Mouse (Mus musculus): ENCODE measurements around the gene Gm12166. TPM values are rescaled to one million over a fixed set of nuclear protein-coding genes. Genes with fewer than 3 reads are reported as not detected.
A peak's percentile ranks its signal among the peaks of the same experiment; 100 is the strongest.
"Not testable (repeated sequence)": the region's sequence is repeated elsewhere in the genome, so short reads cannot be mapped to it uniquely, and the experiment has no call there.

The Gm12166 gene
- total RNA-seq (2021) = 1 to 10 TPM; 1.2 to 2.8 TPM

GRCm38 (mm10) chr11:46052105-46052659 lies at the start of gene Gm12166:
Gm12166 (minus strand) TSS chr11:46052321.
- intact Hi-C loops (cut with DNase I) = not testable (repeated sequence)
- peak in 1 of 2 experiments; percentile 56 for DNase-seq (ENCODE audit: low spot score in 2 of 2)

- DNase-seq (ENCODE audit: low spot score in 2 of 2) = no peak
- intact Hi-C loops (cut with DNase I) = no loop called here
Observed at GRCm38 (mm10) chr11:46097062-46097461, 44.9 kb upstream of the Gm12166 start.

DNA sequence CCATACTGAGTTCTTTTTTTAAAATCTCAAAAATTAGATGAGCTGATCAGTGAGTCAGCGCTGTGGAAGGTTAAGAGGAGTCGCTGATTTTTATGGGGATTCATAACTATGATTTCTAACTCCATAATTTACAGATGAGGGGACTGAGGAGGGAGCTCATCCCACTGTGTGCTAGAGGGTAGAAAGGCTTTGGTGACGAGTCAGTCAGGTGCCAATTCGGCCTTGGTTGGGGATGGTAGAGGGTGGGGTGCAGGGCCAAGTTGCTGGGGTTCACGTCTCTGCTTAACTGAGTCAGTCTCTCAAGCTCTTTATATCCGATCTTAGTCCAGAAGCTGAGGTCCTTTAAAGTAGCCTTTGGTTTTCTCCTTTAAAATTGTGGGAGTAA lies 44.1 kb upstream of the Gm12166 start:
- DNase-seq (ENCODE audit: low spot score in 2 of 2) = no peak
- intact Hi-C loops (cut with DNase I) = no loop called here

GRCm38 (mm10) chr11:46095477-46096264 lies 43.5 kb upstream of the Gm12166 start:
- no peak for DNase-seq (ENCODE audit: low spot score in 2 of 2)
- intact Hi-C loops (cut with DNase I) = no loop called here

DNA sequence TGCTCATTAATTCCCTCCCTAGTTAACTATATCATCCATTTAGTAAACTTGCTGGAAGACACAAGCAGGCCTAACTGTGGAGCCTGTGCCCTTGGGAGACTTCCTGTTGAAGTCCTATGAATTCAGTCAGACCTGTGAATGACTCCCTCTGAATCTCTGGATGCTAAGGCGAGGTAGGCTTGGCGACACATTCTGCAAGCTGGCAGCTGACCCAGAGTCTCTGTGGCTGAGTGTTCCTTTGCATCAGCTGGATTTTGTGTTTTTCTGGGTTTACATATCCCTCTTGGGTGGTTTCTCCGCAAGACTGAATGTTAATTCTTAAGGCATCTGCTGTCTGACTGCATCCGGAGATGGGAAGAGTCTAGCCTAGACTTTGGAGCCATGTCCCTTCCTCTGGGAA lies 40.0 kb upstream of the Gm12166 start:
- intact Hi-C loops (cut with DNase I) = no loop called here
- peak; percentile 16 to 67 for DNase-seq (ENCODE audit: low spot score in 2 of 2)

GRCm38 (mm10) chr11:46090951-46091667 lies 39.0 kb upstream of the Gm12166 start:
- DNase-seq (ENCODE audit: low spot score in 2 of 2) = no peak
- intact Hi-C loops (cut with DNase I) = no loop called here

GRCm38 (mm10) chr11:46090036-46090725 lies 38.1 kb upstream of the Gm12166 start:
- intact Hi-C loops (cut with DNase I) = no loop called here

GRCm38 (mm10) chr11:46089081-46089713 lies 37.1 kb upstream of the Gm12166 start:
- no peak for DNase-seq (ENCODE audit: low spot score in 2 of 2)

More at GRCm38 (mm10) chr11:46090036-46090725, 38.1 kb upstream of the Gm12166 start:
- DNase-seq (ENCODE audit: low spot score in 2 of 2) = no peak

DNA sequence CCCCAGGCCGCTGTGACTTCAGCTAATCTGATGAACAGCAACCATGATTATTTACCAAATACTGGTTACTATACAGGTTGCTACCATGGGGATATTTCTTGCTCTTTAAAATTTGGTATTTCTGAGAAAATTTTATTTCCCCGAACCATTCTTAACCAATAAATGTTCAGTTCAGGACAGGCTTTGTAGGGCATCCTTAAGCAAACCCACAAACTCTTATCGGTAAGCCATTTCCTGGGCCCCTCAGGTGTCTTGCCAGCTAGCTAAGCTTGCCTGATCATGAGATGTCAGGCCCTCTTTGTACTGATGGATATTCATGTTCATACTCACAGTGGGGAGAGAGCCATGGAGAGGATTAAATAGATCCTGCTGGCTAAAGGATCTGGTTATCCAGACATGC lies 34.3 kb upstream of the Gm12166 start:
- intact Hi-C loops (cut with DNase I) = no loop called here
- no peak for DNase-seq (ENCODE audit: low spot score in 2 of 2)

More at GRCm38 (mm10) chr11:46089081-46089713, 37.1 kb upstream of the Gm12166 start:
- intact Hi-C loops (cut with DNase I) = no loop called here

DNA sequence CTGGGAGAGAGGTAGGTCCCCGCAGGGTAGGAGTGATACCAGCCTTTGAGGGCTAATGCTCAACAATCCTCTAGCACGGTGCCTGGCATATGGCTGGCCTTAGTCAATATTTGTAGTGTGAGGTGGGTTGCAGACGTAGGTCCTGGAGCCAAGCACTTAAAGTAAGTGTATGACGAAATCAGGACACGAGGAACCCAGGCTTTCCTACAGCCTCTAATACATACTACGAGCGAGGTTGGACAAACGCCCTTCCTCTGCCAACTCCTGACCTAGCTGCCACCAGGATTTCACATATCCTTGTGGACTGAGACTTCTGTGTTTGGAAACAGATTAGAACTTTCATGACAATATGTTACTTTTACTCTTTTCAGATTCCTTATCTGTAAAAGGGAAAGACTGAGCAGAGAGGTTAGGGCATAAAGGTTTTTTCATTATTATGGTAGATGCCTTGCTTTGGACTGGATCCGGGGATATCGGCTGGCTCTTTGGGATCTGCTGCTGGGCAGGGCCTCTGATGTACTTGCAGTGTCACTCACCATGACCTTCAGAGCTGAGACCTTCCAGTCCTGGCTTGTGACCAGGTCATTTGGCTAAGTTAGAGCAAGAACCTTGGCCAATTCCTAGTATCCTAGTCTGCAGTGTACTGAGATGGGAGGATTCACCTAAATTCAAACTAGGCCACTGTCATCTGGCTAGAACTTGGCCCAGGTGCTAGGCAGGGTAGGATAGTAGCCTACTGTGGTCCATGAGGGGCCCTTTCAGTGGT lies 33.5 kb upstream of the Gm12166 start:
- intact Hi-C loops (cut with DNase I) = no loop called here
- DNase-seq (ENCODE audit: low spot score in 2 of 2) = no peak

GRCm38 (mm10) chr11:46084568-46084967 lies 32.4 kb upstream of the Gm12166 start:
- intact Hi-C loops (cut with DNase I) = no loop called here
- DNase-seq (ENCODE audit: low spot score in 2 of 2) = no peak

GRCm38 (mm10) chr11:46083835-46084444 lies 31.8 kb upstream of the Gm12166 start:
- intact Hi-C loops (cut with DNase I) = no loop called here

GRCm38 (mm10) chr11:46083405-46083804 lies 31.3 kb upstream of the Gm12166 start:
- intact Hi-C loops (cut with DNase I) = no loop called here
- no peak for DNase-seq (ENCODE audit: low spot score in 2 of 2)

More at GRCm38 (mm10) chr11:46083835-46084444, 31.8 kb upstream of the Gm12166 start:
- DNase-seq (ENCODE audit: low spot score in 2 of 2) = no peak

DNA sequence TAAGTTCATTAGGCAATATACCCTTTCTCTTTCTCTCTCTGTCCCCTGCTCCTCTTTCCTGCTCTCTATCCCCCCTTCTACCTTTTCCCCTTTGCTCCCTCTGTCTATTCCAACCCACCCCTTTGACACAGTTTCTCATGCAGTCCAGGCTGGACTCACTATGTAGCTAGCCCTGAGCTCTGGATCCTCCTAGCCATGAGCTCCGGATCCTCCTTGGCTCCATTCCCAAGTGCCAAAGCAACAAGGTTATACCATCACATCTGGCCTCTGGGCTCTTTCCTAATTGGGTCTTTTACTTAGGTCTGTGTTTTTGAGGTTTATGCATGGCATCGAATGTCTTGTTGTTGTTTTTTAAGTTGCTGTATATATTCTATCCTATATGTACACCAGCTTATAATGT lies 29.0 kb upstream of the Gm12166 start:
- intact Hi-C loops (cut with DNase I) = no loop called here
- DNase-seq (ENCODE audit: low spot score in 2 of 2) = no peak

DNA sequence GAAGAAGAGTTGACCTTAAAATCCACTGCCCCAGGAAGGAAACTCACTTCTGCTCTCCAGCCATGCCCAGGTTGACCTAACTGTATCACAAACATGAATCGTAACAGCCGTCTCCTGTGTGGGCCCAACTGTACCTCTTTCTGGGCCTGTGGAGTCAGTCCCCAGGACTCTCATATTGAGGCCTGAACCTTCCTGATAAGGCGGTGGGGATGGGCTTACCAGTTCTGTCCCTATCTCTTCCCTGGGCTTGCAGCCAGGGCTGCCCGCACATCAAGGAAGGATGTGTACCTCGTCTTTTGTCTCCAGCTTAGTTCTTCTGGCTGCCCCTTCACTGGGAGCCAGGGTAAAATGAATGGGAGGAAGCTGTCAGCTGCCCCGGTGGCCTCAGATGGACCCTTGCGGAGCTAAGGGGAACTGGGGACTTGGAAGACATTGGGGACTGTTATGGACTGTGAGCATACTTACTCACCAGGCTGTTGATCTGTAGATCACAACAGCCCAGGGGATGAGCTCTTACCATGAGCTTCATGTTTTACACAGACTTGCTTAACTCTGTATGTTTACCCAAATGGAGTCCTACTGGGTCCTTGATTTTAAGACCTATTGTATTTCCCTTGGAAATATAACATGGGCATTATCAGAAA lies 25.7 kb upstream of the Gm12166 start:
- DNase-seq (ENCODE audit: low spot score in 2 of 2) = no peak
- intact Hi-C loops (cut with DNase I) = no loop called here

DNA sequence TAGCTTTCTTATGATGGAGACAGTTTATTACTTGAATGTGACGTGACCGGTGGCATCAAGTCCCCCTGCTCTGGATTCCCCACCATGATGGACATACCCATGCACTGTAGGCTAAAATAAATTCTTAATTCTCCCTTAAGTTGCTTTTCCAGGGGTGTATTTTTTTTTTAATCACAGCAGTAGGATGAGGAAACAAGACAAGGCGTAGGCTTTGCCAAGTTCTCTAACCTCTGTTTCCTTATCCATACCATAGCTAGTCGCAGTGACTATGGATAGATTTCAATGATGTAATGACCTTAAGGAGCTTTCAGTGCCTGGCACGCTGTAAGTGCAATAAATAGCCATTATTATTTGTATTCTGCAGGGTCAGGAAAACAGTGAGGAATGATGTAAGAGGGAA lies 25.2 kb upstream of the Gm12166 start:
- intact Hi-C loops (cut with DNase I) = no loop called here
- no peak for DNase-seq (ENCODE audit: low spot score in 2 of 2)

DNA sequence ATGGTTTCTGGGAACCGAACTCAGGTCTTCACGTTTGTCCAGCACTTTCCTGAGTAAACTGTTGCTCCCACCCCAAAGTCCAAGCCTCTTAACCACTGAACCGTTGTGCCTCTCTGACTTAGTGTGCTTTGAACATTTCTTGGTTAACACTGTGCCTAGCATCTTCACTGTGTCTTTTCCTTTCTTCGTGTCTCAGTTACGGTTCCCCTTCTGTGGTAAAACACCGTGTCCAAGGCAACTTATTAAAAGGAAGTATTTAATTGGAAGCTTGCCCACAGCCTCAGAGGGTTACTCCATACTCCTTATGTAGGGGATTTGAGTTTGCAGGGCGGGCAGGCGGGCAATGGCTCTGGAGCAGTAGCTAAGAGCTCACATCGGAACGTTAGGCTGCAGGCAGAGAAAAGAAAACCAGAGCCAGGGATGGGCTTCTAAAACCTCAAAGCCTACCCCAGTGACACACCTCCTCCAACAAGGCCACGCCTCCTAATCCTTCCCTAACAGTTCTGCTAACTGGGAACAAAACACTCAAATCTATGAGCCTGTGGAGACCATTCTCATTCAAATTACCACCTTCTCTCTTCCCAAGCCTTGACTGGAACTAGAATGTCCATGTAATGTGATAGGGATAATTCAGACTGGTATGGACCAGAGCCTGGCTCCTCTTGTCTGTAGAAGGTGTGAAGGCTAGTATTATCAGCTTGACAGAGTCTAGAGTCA lies 24.5 kb upstream of the Gm12166 start:
- intact Hi-C loops (cut with DNase I) = no loop called here
- no peak for DNase-seq (ENCODE audit: low spot score in 2 of 2)
